Mouse (Mus musculus) brain, embryonic 14.5 days (tissue): ENCODE data around the gene Gdf15. TPM values are rescaled to one million over a fixed set of nuclear protein-coding genes. Genes with fewer than 3 reads are reported as not detected.

Experiments used
- DNase-seq: peaks from one replicate; pipeline ENCODE4 v3.0.0-alpha.2; 2011; ENCODE audit warnings: low read depth
- CTCF ChIP-seq: fragments of 200-500 bp; IDR thresholded peaks from 2 replicates; pipeline ENCODE4 v1.5.1; 2012; ENCODE audit warnings: inconsistent platforms, mild to moderate bottlenecking, moderate library complexity, borderline replicate concordance; ENCODE audit not compliant: insufficient read depth, insufficient read length; ENCODE audit errors: extremely low read depth
- POLR2A ChIP-seq: fragments of 200-500 bp; IDR thresholded peaks from 2 replicates; pipeline ENCODE4 v1.6.1; 2012; ENCODE audit warnings: mild to moderate bottlenecking, inconsistent platforms, borderline replicate concordance; ENCODE audit not compliant: poor library complexity, insufficient read depth, insufficient read length, severe bottlenecking; ENCODE audit errors: extremely low read depth
- polyA plus RNA-seq: library from polyadenylated mRNA; depleted of rRNA; stranded (reverse); fragments of >200 nt; gene quantifications from 2 replicates; pipeline ENCODE4 v1.2.3, GENCODE M21; 2012; rRNA removed

Gene Gdf15
- 0.23 and 0.26 TPM in 2 replicates for polyA plus RNA-seq

GRCm38 (mm10) chr8:70632346-70632892, at the start of gene Gdf15:
Gene Gdf15 (minus strand): TSS chr8:70632456.
- DNase-seq = no peak
- TF ChIP-seq POLR2A (no peak), CTCF (no peak)

GRCm38 (mm10) chr8:70681410-70681809, 49.2 kb upstream of the Gdf15 start:
- TF ChIP-seq POLR2A = no peak
- no peak for TF ChIP-seq CTCF
- no peak for DNase-seq

GRCm38 (mm10) chr8:70680039-70680438, 47.8 kb upstream of the Gdf15 start:
- no peak for DNase-seq
- TF ChIP-seq CTCF (no peak), POLR2A (no peak)

- no peak for DNase-seq
- no peak for TF ChIP-seq CTCF
- no peak for TF ChIP-seq POLR2A
Measured at GRCm38 (mm10) chr8:70679404-70679803, 47.1 kb upstream of the Gdf15 start.

- no peak for DNase-seq
- no peak for TF ChIP-seq CTCF
- TF ChIP-seq POLR2A = no peak
Measured at GRCm38 (mm10) chr8:70678679-70679078, 46.4 kb upstream of the Gdf15 start.

GRCm38 (mm10) chr8:70677451-70678080, 45.3 kb upstream of the Gdf15 start:
- no peak for DNase-seq
- TF ChIP-seq CTCF (no peak), POLR2A (no peak)

GRCm38 (mm10) chr8:70675336-70675735, 43.1 kb upstream of the Gdf15 start:
- TF ChIP-seq CTCF (no peak), POLR2A (no peak)

GRCm38 (mm10) chr8:70674716-70675115, 42.5 kb upstream of the Gdf15 start:
- DNase-seq = no peak
- TF ChIP-seq POLR2A (no peak), CTCF (no peak)

More at GRCm38 (mm10) chr8:70675336-70675735, 43.1 kb upstream of the Gdf15 start:
- no peak for DNase-seq

GRCm38 (mm10) chr8:70674109-70674508, 41.9 kb upstream of the Gdf15 start:
- DNase-seq = no peak
- no peak for TF ChIP-seq POLR2A

GRCm38 (mm10) chr8:70673079-70673856, 41.0 kb upstream of the Gdf15 start, which contains the start of gene Lsm4:
Gene Lsm4 (plus strand): TSS chr8:70673248.
- TF ChIP-seq POLR2A (peak; percentile 66; the same call in 1 of the 2 replicates), CTCF (peak; percentile 87)

GRCm38 (mm10) chr8:70672325-70673078, 40.2 kb upstream of the Gdf15 start:
- DNase-seq = no peak
- TF ChIP-seq CTCF (peak; percentile 2; the same call in 1 of the 2 replicates), POLR2A (no peak)

More at GRCm38 (mm10) chr8:70673079-70673856, 41.0 kb upstream of the Gdf15 start, which contains the start of gene Lsm4:
- DNase-seq = peak; percentile 100
